Mouse (Mus musculus): ENCODE measurements at regions not wholly inside any gene's neighbourhood (a gene's known extent, or its start where the extent isn't known, plus 50 kb on each side); places are given as distances from the start of the nearest gene placed in this dataset.
A peak's percentile ranks its signal among the peaks of the same experiment; 100 is the strongest.

- ATAC-seq (replicated peaks; ENCODE audit: low FRiP score, low TSS enrichment, low read depth), result no peak
- WGBS, result 24% methylated on average over 1 of the region's 1 CpGs
- no peak for DNase-seq (ENCODE audit: low spot score)
These were observed 116.0 kb downstream of the Hpgd start for GRCm38 (mm10) chr8:56410412-56410811.

GRCm38 (mm10) chr8:56407267-56407666 lies 112.9 kb downstream of the Hpgd start:
- peaks cover 3% of the 10 kb centered on the region; the same call in 1 of the 2 replicates for H3K4me1 ChIP-seq (replicated peaks; ENCODE audit: control insufficient read depth, insufficient read depth, low read length)
- H3K9ac ChIP-seq (ENCODE audit: low read length), result no peak overlapping the region
- no peak overlapping the region for H3K27ac ChIP-seq (ENCODE audit: low read depth)
- H3K4me3 ChIP-seq (ENCODE audit: low read depth, low read length), result no peak overlapping the region
- H3K36me3 ChIP-seq (ENCODE audit: control insufficient read depth, insufficient read depth, low read length), result no peaks in the 10 kb centered on the region
- DNase-seq (ENCODE audit: low spot score) (no peak), ATAC-seq (replicated peaks; ENCODE audit: low FRiP score, low TSS enrichment, low read depth) (peak; percentile 55; the same call in 1 of the 2 replicates)
- H3K27me3 ChIP-seq (replicated peaks; ENCODE audit: control insufficient read depth, insufficient read depth, low read length), result no peaks in the 10 kb centered on the region
- no peak overlapping the region for H3K4me2 ChIP-seq (ENCODE audit: low read length)
- 49% methylated on average over 2 of the region's 2 CpGs for WGBS
- H3K9me3 ChIP-seq (ENCODE audit: control insufficient read depth, low read length), result no peaks in the 10 kb centered on the region

More at GRCm38 (mm10) chr8:56410412-56410811, 116.0 kb downstream of the Hpgd start:
- Histone ChIP-seq H3K27ac (ENCODE audit: low read depth) (no peak overlapping the region), H3K27me3 (replicated peaks; ENCODE audit: control insufficient read depth, insufficient read depth, low read length) (no peaks in the 10 kb centered on the region), H3K4me3 (ENCODE audit: low read depth, low read length) (no peak overlapping the region), H3K36me3 (ENCODE audit: control insufficient read depth, insufficient read depth, low read length) (no peaks in the 10 kb centered on the region), H3K9ac (ENCODE audit: low read length) (no peak overlapping the region), H3K4me2 (ENCODE audit: low read length) (no peak overlapping the region), H3K4me1 (replicated peaks; ENCODE audit: control insufficient read depth, insufficient read depth, low read length) (peaks cover 3% of the 10 kb centered on the region; the same call in 1 of the 2 replicates), H3K9me3 (ENCODE audit: control insufficient read depth, low read length) (no peaks in the 10 kb centered on the region)

- no peak for ATAC-seq (replicated peaks; ENCODE audit: low FRiP score, low TSS enrichment, low read depth)
- H3K9ac ChIP-seq (ENCODE audit: low read length), result no peak overlapping the region
- H3K36me3 ChIP-seq (ENCODE audit: control insufficient read depth, insufficient read depth, low read length), result no peaks in the 10 kb centered on the region
- H3K4me2 ChIP-seq (ENCODE audit: low read length), result no peak overlapping the region
- no peak overlapping the region for H3K27ac ChIP-seq (ENCODE audit: low read depth)
- no peak for DNase-seq (ENCODE audit: low spot score)
- no peaks in the 10 kb centered on the region for H3K27me3 ChIP-seq (replicated peaks; ENCODE audit: control insufficient read depth, insufficient read depth, low read length)
- no peak overlapping the region for H3K4me3 ChIP-seq (ENCODE audit: low read depth, low read length)
- H3K4me1 ChIP-seq (replicated peaks; ENCODE audit: control insufficient read depth, insufficient read depth, low read length), result peaks cover 3% of the 10 kb centered on the region; the same call in 1 of the 2 replicates
- no peaks in the 10 kb centered on the region for H3K9me3 ChIP-seq (ENCODE audit: control insufficient read depth, low read length)
These were observed 111.9 kb downstream of the Hpgd start for GRCm38 (mm10) chr8:56406317-56406716.

GRCm38 (mm10) chr8:56397611-56398010 lies 103.2 kb downstream of the Hpgd start:
- H3K27ac ChIP-seq (ENCODE audit: low read depth), result no peak overlapping the region
- no peak for ATAC-seq (replicated peaks; ENCODE audit: low FRiP score, low TSS enrichment, low read depth)
- H3K4me2 ChIP-seq (ENCODE audit: low read length), result no peak overlapping the region
- H3K4me1 ChIP-seq (replicated peaks; ENCODE audit: control insufficient read depth, insufficient read depth, low read length), result no peaks in the 10 kb centered on the region
- WGBS, result 87% methylated on average over 1 of the region's 1 CpGs
- DNase-seq (ENCODE audit: low spot score), result no peak
- H3K36me3 ChIP-seq (ENCODE audit: control insufficient read depth, insufficient read depth, low read length), result no peaks in the 10 kb centered on the region
- H3K27me3 ChIP-seq (replicated peaks; ENCODE audit: control insufficient read depth, insufficient read depth, low read length), result no peaks in the 10 kb centered on the region
- no peak overlapping the region for H3K9ac ChIP-seq (ENCODE audit: low read length)
- H3K9me3 ChIP-seq (ENCODE audit: control insufficient read depth, low read length), result no peaks in the 10 kb centered on the region
- H3K4me3 ChIP-seq (ENCODE audit: low read depth, low read length), result no peak overlapping the region

GRCm38 (mm10) chr8:56396352-56396751 lies 102.0 kb downstream of the Hpgd start:
- DNase-seq (ENCODE audit: low spot score) (no peak), ATAC-seq (replicated peaks; ENCODE audit: low FRiP score, low TSS enrichment, low read depth) (no peak)
- Histone ChIP-seq H3K36me3 (ENCODE audit: control insufficient read depth, insufficient read depth, low read length) (no peaks in the 10 kb centered on the region), H3K4me2 (ENCODE audit: low read length) (no peak overlapping the region), H3K4me1 (replicated peaks; ENCODE audit: control insufficient read depth, insufficient read depth, low read length) (no peaks in the 10 kb centered on the region), H3K27ac (ENCODE audit: low read depth) (no peak overlapping the region), H3K9me3 (ENCODE audit: control insufficient read depth, low read length) (no peaks in the 10 kb centered on the region), H3K9ac (ENCODE audit: low read length) (no peak overlapping the region), H3K4me3 (ENCODE audit: low read depth, low read length) (no peak overlapping the region), H3K27me3 (replicated peaks; ENCODE audit: control insufficient read depth, insufficient read depth, low read length) (no peaks in the 10 kb centered on the region)
- 64% methylated on average over 1 of the region's 1 CpGs for WGBS

GRCm38 (mm10) chr8:56392626-56393025 lies 98.2 kb downstream of the Hpgd start:
- no peak overlapping the region for H3K9ac ChIP-seq (ENCODE audit: low read length)
- no peaks in the 10 kb centered on the region for H3K36me3 ChIP-seq (ENCODE audit: control insufficient read depth, insufficient read depth, low read length)
- ATAC-seq (replicated peaks; ENCODE audit: low FRiP score, low TSS enrichment, low read depth), result no peak
- H3K4me3 ChIP-seq (ENCODE audit: low read depth, low read length), result no peak overlapping the region
- H3K27ac ChIP-seq (ENCODE audit: low read depth), result no peak overlapping the region
- 63% methylated on average over 2 of the region's 2 CpGs for WGBS
- no peak for DNase-seq (ENCODE audit: low spot score)
- H3K4me1 ChIP-seq (replicated peaks; ENCODE audit: control insufficient read depth, insufficient read depth, low read length), result no peaks in the 10 kb centered on the region
- no peak overlapping the region for H3K4me2 ChIP-seq (ENCODE audit: low read length)
- no peaks in the 10 kb centered on the region for H3K9me3 ChIP-seq (ENCODE audit: control insufficient read depth, low read length)
- H3K27me3 ChIP-seq (replicated peaks; ENCODE audit: control insufficient read depth, insufficient read depth, low read length), result no peaks in the 10 kb centered on the region

GRCm38 (mm10) chr8:56392158-56392557 lies 97.8 kb downstream of the Hpgd start:
- H3K4me2 ChIP-seq (ENCODE audit: low read length), result no peak overlapping the region
- H3K9ac ChIP-seq (ENCODE audit: low read length), result no peak overlapping the region
- no peak for DNase-seq (ENCODE audit: low spot score)
- no peaks in the 10 kb centered on the region for H3K9me3 ChIP-seq (ENCODE audit: control insufficient read depth, low read length)
- H3K4me1 ChIP-seq (replicated peaks; ENCODE audit: control insufficient read depth, insufficient read depth, low read length), result no peaks in the 10 kb centered on the region
- H3K27ac ChIP-seq (ENCODE audit: low read depth), result no peak overlapping the region
- no peak for ATAC-seq (replicated peaks; ENCODE audit: low FRiP score, low TSS enrichment, low read depth)
- H3K4me3 ChIP-seq (ENCODE audit: low read depth, low read length), result no peak overlapping the region
- H3K27me3 ChIP-seq (replicated peaks; ENCODE audit: control insufficient read depth, insufficient read depth, low read length), result no peaks in the 10 kb centered on the region
- 70% methylated on average over 2 of the region's 2 CpGs for WGBS
- H3K36me3 ChIP-seq (ENCODE audit: control insufficient read depth, insufficient read depth, low read length), result no peaks in the 10 kb centered on the region

All from intestine, embryonic 14.5 days (tissue).